Mouse (Mus musculus): ENCODE data around the gene Med29.
A peak's percentile ranks its signal among the peaks of the same experiment; 100 is the strongest.
"Not testable (repeated sequence)": the region's sequence is repeated elsewhere in the genome, so short reads cannot be mapped to it uniquely, and the experiment has no call there.

Med29 gene

DNA sequence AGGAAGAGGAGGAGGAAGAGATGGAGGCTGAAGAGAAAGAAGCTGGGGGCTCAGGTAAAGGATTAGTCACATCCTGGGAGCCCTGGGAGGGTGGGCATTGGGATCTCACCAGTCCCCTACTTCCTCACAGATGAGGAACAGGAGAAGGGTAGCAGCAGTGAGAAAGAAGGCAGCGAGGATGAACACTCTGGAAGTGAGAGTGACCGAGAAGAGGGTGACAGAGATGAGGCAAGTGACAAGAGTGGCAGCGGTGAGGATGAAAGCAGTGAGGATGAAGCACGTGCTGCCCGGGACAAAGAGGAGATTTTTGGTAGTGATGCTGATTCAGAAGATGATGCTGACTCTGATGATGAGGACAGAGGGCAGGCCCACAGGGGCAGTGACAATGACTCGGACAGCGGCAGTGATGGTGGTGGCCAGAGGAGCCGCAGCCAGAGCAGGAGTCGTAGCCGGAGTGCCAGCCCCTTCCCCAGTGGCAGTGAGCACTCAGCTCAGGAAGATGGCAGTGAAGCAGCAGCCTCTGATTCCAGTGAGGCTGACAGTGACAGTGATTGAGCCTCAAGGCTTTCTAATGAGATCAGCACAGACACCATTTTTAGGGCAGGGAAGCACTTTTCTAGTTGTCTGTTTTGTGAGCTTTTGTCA is 6.3 kb upstream of the Med29 start:
- ATAC-seq (ENCODE audit: insufficient number of reproducible peaks, low FRiP score, low TSS enrichment), result no peak

DNA sequence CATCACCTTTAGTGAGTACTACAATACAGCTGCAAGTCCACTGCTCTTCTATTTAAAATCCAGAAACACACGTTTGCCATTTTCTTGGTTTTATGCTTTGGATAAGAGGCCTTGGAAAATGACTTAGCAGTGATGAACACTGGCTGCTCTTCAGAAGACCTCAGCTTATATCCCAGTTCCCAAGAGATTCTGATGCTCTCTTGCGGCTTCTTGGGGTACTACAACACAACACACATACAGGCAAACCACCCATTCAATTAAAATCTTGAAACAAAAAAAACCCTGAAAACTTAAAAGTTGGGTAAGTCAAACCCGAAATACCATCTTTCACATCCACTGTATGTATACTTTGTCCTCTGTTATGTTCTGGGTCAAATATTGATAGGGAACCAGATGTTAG is 5.5 kb upstream of the Med29 start:
- no peak for ATAC-seq (ENCODE audit: insufficient number of reproducible peaks, low FRiP score, low TSS enrichment)

DNA sequence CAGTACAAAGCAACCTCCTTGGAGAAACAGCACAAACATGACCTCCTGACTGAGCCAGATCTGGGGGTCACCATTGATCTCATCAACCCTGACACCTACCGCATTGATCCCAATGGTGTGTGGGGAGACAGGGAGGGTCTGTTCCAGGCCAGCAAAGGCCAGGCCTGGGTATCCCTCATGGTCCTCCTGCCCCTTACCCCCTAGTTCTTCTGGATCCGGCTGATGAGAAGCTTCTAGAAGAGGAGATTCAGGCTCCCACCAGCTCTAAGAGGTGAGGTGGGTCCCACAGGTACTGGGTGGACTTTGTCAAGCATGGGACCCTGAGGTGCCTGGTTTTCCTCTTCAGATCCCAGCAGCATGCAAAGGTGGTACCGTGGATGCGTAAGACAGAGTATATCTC is 2.9 kb upstream of the Med29 start:
- ATAC-seq (ENCODE audit: insufficient number of reproducible peaks, low FRiP score, low TSS enrichment), result no peak

DNA sequence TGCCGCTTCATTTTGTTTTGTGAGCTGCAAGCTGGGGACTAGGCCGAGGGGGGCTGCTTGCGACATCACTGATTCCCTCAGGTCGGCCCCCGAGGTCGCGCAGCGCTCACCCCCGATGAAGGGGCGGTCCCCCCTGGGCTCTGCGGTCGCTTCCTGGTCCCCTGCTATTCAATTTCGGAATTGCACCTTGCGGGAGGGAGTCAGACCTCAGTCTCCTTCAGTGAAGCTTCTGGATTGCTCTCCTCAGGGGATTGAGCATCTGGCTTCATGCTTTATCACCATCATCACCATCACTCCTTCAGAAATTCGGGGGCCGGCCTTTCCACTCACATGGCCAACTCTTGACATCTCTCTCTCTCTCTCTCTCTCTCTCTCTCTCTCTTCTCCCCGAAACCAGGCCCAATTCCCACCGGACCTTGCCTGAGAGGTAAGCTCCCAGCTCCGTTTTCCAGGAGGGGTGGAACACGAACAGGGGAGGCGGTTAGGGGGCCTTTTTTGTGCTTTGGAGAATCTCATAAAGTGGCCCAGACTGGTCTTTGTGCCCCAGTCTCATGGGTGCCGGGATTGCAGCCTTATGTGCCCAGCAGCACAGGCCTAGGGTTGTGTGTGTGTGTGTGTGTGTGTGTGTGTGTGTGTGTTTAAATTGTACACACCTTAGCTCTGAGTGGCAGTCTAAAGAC is 904 bp upstream of the Med29 start:
- ATAC-seq (ENCODE audit: insufficient number of reproducible peaks, low FRiP score, low TSS enrichment), result no peak

DNA sequence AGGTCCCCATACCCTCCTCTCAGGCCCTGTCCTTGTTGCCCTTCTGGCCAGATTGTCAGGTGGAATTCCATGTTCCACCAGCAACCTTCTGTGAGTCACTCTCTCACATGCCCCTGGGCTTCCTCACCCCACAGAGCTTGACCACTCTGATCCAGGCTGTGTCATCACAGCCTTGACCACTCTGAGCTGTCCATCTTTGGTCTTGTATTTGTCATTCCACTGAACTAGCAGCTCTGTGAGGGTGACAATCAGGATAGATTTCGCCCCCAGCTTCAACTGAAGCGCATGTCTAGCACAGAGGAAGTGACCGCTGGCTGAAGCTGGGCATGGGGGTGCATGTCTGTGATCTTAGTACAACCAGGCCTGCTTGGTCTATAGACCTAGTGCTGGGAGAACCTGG is 2.2 kb downstream of the Med29 start:
- no peak for ATAC-seq (ENCODE audit: insufficient number of reproducible peaks, low FRiP score, low TSS enrichment)

- not testable (repeated sequence) for ATAC-seq (ENCODE audit: insufficient number of reproducible peaks, low FRiP score, low TSS enrichment)
Observed at GRCm38 (mm10) chr7:28387384-28387783, 5.1 kb downstream of the Med29 start.

DNA sequence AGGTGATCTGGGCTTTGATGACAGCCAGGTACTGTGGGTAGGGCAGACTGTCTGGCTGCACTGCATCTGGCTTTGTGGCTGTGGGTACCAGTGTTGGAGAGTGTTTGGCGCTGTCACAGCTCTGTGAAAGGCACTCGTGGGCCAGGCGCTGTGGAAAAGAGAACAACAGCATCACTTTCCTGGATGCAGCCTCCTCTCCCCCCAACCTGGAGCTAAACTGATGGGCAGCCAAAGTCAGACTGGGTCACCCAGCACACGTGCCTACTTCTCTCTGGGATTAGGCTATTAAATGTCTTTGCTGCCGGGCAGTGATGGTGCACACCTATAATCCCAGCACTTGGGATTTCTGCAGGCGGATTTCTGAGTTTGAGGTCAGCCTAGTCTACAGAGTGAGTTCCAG is 5.6 kb downstream of the Med29 start:
- ATAC-seq (ENCODE audit: insufficient number of reproducible peaks, low FRiP score, low TSS enrichment), result not testable (repeated sequence)

DNA sequence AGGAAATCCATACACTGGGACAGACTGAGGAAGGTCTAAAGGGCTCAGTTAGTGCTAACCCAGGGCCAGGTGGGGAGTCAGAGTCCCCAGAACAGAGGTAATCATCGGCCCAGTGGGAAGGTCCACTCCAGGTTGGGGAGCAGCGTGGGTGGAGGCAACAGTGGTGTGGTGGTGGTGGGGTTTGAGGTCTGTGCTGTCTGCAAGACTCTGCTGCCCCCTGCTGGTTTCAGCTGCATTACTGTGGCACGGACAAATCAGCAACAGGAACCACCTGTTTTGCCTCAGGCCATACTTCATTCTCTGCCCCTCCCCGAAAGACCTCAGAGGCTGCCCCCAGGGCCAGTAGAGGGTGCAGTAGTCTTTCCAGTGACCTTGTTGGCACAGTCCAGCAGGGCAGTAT is 6.0 kb downstream of the Med29 start:
- no peak for ATAC-seq (ENCODE audit: insufficient number of reproducible peaks, low FRiP score, low TSS enrichment)

DNA sequence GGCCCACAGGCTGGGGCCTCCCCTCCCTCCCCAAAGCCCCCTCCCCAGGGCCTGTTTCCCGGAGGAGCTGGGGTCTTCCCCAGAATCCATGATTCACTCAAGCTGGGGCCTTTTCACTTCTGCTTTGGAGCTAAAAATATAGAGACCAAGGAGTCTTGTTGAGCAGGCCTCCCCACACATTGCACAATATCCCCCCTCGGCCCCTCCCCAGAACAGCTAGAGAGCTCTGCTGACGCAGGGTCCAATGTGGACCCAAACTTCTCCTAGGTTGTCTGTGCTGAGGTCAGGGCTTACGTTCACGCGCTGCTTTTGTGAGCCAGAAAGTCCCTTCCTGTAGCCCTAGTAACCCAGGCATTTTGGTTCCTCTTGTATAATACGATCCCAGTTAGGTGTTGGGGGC is 6.5 kb downstream of the Med29 start:
- no peak for ATAC-seq (ENCODE audit: insufficient number of reproducible peaks, low FRiP score, low TSS enrichment)

GRCm38 (mm10) chr7:28385196-28385595 is 7.3 kb downstream of the Med29 start:
- ATAC-seq (ENCODE audit: insufficient number of reproducible peaks, low FRiP score, low TSS enrichment), result no peak

GRCm38 (mm10) chr7:28384162-28384561 is 8.3 kb downstream of the Med29 start:
- ATAC-seq (ENCODE audit: insufficient number of reproducible peaks, low FRiP score, low TSS enrichment), result no peak

DNA sequence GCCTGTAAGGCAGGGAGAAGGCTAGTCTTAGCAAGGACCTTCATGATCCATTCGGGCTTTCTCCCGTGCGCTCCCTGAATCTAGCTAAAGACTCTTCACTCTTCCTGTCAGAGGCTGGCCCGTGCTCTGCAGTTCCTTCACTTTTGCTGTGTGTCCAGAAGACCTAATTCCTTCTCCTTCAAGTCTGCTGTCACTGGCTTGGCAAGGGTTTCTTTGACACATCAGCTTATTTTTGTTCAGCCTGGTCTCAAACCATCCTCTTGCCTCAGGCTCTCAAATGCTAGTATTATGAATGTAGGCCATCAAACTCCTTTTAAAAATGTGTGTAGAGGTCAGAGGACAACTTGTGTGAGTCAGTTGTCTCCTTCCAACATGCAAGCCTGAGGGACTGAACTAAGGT is 8.9 kb downstream of the Med29 start:
- no peak for ATAC-seq (ENCODE audit: insufficient number of reproducible peaks, low FRiP score, low TSS enrichment)

GRCm38 (mm10) chr7:28382981-28383396 is 9.5 kb downstream of the Med29 start:
- ATAC-seq (ENCODE audit: insufficient number of reproducible peaks, low FRiP score, low TSS enrichment), result no peak

GRCm38 (mm10) chr7:28382347-28382951 is 10.1 kb downstream of the Med29 start:
- ATAC-seq (ENCODE audit: insufficient number of reproducible peaks, low FRiP score, low TSS enrichment), result no peak

DNA sequence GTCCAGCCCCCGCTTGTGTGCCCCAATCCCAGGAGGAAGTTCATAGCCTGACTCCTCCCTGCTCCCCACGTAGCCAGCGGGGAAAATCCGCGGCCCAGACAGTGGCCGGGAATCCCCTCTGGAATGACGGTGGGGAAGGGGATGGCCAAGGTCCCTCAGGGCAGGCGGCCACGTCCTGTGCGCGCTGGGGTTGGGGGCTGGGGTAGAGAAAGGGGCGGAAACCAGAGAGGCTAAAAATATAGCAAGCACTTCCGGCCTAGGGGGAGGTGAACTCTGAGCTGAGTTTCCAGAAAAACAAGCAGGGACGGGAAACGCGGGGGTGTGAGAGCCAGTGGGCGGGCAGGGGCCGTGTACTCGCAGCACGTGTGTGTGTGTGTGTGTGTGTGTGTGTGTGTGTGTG is 10.6 kb downstream of the Med29 start:
- ATAC-seq (ENCODE audit: insufficient number of reproducible peaks, low FRiP score, low TSS enrichment), result no peak

DNA sequence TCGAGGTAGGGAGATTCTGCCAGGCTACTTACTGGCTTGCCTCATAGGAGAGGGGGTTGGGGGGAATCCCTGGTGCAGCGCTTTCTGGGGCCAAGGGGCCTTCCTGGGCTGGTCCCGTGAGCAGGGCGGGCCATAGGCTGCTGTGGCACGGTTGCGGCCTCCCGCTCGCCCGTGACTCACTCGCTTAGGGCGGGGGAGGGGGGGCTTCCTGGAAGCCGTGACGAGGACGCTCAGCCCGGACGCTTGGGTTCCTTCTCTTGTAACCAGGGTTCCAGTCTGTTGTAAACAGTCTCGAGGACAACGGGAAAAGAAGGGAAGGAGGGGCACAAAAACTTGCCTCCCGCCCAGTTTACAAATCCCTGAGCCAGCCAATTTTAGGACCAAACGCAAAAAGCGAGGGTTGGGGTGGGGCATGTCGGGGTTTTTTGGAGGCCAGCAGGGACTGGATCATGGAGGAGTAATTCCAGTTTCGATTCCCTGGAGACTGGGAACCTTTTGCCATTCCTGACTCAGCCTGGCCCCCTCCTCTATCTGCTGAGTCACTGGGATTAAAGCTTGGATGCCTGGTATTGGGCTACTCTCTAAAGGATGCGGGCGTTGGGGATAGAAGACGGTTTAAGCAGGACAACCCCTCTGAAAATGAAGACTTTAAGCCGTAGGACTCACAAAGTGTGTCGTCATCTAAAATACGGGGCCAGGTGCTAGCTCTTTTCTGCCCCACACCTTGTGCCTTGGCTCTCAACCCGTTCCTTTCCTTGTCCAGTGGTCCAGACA is 11.3 kb downstream of the Med29 start:
- no peak for ATAC-seq (ENCODE audit: insufficient number of reproducible peaks, low FRiP score, low TSS enrichment)

GRCm38 (mm10) chr7:28380237-28381016 is 12.1 kb downstream of the Med29 start, which contains the start of gene Zfp36:
Zfp36 (minus strand) TSS chr7:28380253.
- ATAC-seq (ENCODE audit: insufficient number of reproducible peaks, low FRiP score, low TSS enrichment), result no peak

- ATAC-seq (ENCODE audit: insufficient number of reproducible peaks, low FRiP score, low TSS enrichment), result 0 out of 2 replicates have a peak, but pooled peaks have one; percentile 31
Observed at GRCm38 (mm10) chr7:28378769-28379651, 13.5 kb downstream of the Med29 start.

GRCm38 (mm10) chr7:28378066-28378690 is 14.3 kb downstream of the Med29 start:
- ATAC-seq (ENCODE audit: insufficient number of reproducible peaks, low FRiP score, low TSS enrichment), result no peak

Measured in cerebellum, adult (tissue).